Mouse (Mus musculus) adrenal gland, adult (tissue): ENCODE data around the gene Nell1.

Source experiments
- DNase-seq, 2 experiments: peaks; one replicate each; pipeline ENCODE4 v3.0.0; 2022 to 2023; ENCODE audit warnings: low spot score in 1 of 2; ENCODE audit not compliant: inconsistent age in 2 of 2

Nell1 gene

DNA sequence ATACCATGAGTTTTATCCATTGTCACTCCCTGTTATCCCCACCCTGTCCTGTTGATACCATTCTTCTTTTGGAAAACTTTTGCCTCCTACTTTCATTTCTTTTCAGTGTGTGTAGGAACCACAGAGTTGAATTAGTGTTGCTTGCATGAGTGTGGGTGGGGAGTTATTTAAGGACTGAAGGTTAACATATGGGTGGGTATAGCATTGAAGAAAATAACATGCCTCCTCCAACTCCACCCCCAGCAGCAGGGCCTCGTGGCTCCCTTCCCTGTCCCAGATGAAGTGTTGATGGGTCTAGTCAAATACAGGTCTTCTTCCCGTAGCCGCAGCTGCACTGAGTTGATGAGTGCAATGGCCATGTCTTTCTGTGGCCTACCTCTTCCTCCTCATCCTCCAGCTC, 278.5 kb downstream of the Nell1 start:
- DNase-seq = no peak

DNA sequence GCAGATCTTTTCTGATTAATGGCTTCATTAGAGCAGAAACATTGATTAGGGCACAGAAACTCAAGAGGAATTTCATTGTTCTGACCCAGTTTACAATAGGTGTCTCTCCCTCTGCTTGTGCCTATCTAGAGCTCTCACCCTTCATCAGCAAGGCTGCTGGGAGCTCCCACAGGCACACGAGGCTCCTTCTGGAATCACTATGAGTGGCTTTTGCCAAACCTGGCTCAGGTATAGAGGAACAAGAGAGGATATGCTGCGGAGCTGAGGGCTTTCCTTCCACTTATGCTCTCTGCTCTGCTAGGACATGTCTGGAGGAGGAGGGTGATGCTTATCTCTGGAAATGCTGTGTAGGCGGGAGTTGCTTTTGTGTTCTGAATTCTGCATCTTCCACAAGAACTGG, 285.4 kb downstream of the Nell1 start:
- DNase-seq = no peak

DNA sequence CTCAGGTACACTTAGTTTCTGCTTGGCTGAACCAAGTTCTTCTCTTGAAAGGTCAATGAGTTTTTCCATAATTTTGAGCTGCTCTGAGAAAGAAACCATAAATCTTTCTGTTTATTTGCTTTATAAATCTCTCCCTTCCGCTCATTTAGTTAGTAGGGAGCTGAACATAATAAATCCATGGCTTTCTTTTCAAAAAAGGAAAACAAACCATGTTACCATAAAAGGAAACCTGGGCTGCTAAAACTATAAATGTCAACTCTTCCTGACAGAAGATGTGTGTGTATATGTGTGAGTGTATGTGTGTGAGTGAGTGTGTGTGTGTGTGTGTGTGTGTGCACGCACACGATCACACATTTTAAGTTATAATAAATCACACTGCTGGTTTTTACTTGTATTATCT, 320.8 kb downstream of the Nell1 start:
- no peak for DNase-seq

DNA sequence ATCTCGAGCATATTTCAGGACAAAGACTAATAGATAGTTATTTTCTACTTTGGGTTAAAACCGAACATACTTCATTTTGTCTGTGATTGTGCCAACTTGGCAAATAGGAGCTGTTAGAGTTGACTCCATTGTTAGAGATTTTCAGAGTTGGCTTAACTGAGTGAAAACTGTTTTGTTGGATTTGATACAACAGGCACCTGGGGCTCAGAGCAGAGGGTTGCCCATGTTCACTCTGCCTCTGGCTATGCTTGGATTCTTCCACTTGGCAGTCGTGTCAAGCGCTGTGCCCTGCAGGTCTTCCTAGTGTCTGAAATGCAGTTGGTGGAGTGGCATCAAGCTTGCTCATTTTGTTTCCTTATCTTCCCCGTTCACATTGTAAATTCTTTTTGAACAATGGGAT, 363.6 kb downstream of the Nell1 start:
- no peak for DNase-seq

DNA sequence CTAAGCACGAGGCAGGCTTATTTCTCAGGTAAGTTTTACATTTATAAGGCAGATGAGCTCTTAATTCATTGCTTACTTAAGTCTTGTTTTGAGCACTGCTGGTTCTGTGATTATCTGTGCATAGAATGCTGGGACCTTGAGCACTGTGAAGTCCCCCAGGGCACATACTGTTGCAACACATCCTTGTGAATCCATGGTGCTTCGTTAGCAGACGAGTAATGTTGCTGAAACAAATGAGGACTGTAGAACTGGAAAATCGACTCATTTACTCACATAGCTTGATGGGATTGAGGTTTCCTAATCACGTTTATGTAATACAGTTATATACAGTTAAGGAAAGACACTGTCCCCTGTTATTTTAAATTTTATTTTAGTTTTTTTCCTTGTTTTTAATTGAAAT, 364.1 kb downstream of the Nell1 start:
- no peak for DNase-seq

DNA sequence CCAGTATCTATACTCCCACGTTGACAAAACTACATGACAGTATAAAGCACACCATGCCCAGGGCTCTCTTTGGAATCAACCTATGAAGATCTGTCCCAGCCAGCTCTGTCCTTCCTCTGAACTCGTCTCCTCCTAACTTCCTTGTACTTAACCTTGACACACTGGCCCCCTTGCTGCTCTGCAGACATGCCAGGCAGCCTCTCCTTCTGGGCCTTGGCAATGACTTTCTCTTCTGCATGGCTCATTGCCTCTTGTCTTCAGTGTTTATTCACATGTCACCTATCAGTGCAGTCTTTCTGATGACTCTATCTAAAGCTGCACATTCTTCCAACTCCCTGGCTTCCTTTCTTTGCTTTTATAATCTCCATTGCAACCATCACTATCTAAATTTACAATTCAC, 376.9 kb downstream of the Nell1 start:
- no peak for DNase-seq

DNA sequence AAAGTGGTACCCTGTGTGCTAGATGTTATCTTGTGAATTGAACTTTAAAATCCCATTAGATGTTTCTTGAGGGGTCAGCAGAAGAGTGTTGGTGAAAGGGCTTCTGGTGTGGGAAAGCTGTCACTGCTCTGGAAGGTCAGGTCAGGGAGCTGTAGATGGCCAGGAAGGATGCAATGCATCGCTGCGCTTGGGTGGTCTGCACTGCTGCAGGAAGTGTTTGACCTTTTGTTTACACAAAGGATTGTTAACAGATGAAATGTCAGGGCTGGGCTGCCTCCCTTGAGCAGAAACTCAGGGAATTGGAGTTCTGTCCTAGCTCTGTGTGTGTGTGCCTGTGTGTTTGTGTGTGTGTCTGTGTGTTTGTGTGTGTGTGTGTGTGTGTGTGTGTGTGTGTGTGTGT, 382.5 kb downstream of the Nell1 start:
- no peak for DNase-seq

DNA sequence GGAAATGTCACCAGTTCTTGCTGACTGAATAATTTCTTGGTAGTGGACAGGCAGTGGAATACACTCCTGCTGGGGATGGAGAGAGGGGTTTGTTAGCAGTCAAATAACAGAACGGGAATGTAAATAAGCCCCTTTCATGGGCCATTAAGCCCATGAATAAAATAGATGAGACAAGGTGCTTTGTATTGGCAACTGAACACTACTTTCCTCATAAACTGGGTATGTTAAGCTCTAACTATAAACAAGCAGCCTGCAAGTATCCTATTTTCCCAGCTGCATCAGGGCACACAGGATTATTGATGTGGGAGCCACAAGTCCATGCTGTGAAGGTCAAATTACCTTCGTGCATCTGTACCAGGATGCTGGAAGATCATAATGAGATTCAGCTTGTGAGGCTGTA, 387.4 kb downstream of the Nell1 start:
- DNase-seq = no peak

DNA sequence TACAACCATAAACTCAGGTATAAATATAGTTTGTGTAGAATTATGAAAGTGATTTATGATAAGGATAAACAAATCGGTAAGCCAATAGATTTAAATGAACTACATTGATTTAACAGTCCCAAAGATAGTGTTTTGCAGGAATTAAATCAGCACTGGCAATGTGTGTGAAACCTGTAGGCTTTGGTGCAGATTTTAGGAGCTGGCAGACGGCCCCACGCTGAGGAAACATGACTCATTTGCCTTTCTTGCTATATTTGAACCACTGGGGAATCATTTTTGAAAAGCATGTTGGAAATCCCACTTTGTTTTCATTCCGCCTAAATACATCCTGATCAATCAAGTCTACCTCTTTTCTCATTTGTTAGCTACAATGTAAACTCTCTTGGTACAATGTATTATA, 400.2 kb downstream of the Nell1 start:
- DNase-seq = no peak

DNA sequence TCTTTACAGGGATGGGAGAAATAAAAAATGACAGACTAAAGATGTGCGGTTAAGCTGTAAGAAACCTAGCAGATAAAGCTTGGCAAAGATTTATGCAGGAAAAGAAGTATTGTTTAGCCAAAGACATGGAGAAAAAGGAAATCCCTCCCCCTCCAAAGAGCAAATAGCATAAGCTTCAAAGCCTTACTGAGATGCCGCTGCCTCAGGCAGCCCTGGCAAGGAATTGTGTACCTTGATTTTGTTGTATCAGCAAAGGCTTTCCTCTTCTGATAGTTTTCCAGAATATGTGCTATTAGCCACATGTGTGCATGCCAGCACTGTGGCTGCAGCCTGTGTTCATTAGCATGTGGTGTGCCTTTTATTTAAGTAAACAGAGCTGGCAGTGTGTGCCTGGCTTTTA, 435.8 kb downstream of the Nell1 start:
- DNase-seq = no peak

DNA sequence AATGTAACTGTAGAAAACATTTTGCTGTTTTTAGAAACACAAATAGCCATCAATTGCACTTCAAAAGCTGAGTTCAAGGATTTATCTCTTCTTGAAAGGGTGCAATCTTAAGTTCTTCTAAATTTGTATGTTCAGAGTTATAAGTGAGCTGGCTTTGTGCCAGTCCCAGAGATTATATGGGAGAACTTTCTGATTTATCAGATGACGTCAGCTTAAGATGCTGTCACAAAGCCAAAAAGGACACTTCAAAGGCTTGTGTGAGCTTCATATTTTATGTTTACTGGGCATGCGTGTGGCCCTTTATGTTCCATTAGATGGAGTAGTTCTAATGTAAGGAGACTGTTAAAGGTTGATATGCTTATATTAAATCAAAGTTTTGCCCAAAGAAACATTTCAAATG, 445.3 kb downstream of the Nell1 start:
- peak; percentile 5 to 53 for DNase-seq

DNA sequence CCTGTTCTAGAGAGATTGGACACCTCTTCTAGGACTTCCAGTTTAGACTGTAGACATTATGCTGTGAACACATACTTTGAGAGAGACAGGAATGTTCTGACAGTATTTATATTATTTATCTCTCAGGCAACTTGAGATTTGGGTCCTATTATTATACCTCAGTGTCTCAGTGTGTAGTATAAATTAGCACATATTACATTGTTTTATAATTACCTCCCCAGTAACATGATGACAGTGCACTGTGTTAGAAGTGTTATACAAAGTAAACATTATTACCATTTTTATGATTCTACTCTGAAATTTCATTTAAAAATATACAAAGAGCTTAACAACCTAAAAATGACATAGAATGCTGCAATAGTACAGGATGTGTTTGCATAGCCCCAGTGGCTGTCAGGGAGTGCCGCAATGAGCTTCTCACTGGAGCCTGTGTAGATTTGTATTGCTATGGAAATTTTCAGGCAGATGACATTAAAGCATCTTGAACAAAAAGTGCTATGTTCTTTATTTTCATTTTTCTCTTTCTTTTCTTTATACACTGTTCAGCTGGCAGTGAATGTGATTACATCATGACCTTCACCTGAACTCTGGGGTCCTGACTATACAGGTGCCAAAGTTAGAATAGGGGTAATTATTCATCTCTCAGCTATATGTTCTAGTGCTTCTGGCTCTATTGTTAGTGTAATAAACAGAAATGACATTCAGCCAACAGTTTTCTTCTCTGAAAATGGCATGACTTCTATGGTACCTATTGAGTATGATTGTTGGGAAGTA, 447.9 kb downstream of the Nell1 start:
- DNase-seq = no peak

DNA sequence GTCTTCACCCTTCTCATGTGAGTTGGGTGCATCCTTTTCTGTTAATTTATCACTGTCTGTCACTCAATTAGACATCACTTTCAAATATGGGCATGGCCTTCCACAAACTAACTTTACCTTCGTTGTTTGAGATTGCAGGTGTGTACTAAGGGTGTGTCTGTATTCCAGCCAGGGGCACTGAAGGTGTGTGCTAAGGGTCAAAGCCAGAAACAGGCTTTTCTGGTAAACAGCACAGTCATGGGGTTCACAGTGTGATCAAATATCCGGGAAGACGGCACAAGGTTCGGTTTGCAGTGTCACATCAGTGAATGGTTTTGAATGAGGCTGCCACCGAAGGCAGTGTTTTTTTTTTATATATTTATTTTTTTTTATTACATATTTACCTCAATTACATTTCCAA, 455.1 kb downstream of the Nell1 start:
- DNase-seq = no peak

DNA sequence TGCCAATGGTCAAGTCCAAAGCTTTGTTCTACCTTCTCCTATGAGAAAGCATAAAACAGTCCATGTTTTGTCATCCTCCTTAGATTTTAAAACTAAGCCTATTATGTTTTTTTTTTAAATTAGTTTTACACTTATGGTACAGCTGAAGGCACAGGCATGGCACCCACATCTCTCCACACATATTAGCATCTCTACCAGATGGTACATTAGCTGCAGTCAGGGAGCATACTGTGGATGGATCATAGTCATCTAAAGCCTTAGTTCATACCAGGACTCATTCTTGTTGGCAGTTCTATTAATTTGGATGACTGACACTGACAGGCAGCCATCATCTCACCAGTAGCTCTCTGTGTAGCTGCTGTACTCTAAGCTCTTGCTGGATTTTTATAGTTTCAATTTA, 466.6 kb downstream of the Nell1 start:
- DNase-seq = no peak

DNA sequence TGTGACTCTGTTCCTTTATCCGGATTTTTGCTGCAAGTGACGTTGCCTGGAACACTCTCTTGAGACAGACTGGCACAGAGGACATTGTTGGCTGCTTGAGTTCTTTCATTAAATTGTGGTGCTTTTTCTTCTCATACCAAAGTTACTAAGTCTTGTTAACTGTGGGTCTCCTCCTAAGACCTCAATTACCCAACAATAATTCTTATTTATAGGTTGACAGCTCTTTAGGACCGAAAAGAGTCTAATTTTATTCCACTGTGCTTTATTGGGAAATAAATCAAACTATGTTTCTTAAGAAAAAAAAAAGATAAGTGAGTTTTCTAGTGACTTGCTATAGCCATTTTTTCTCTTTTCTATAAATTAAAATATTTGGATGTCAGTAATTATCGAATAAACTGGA, 472.7 kb downstream of the Nell1 start:
- DNase-seq = no peak

DNA sequence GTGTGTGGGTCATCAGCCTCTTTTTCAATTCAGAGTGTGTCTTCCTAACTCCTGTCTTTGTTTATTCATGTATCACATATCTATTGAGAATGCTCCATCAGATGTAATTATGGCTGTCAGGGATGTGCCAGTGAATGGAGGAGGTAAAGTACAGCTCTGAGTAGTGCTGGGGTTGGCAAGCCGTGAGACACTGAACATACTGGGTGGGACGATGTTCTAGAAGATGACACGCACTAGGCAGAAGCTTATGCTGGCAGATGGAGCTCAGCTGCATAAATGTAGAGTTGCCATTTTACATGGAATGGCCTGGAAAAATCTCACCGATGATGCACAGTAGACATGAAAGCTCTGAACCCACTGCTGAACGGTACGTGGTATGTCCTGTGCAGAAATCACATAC, 493.1 kb downstream of the Nell1 start:
- no peak for DNase-seq

DNA sequence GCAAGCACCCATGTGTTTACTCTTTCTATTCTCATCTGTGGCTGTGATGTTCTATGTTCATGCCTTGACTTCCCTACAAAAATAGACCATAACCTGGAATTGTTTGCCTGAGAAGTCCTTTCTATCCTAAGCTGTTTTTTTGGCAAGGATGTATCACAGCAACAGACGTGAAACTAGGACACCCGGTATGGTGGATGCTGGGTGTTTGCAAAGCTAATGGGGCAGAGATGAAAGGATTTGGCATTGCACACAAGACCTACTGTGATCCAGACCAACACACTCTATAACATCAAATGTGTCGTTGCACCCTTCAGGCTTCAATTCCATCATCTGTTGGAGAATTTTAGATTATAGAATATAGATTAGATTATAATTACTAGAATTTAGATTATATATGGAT, 495.9 kb downstream of the Nell1 start:
- no peak for DNase-seq

DNA sequence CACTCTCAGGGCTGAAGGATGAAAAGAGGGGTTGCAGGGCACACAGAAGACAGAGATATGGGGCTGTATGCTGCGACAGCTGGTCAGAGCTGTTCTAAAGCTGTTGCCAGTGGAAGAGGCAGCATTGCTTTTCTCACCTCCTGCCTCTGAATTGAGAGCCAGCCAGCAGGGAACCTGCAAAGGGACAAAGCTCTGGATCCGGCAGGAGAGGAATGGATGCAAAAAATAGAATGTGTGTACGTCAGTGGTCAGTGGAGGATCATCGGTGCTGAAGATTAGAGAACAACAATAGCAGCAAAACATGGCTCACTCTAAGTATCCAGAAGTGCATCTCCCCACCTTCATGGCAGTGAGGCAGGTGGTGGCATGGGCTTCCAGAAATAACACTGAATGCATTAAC, 507.3 kb downstream of the Nell1 start:
- no peak for DNase-seq

DNA sequence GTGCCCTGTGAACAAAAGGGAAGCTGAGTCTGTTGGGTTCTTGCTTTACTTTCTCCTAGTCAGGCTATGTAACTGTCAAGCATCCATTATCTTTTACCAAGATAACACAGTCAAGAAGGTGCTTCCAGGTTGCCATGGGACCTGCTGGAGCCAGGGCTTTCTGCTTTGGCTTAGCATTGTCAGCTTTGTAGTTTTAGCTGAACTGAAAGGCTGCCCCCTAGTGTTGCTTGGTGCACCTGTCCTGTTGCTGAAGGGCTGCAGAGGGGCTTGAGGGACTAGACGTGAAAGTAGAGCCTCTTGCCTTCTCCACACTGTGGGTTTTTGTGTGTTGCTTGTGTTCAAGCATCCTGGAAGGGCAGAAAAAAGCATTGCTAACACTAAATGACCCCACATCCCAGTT, 510.6 kb downstream of the Nell1 start:
- DNase-seq = peak; percentile 16 to 69

DNA sequence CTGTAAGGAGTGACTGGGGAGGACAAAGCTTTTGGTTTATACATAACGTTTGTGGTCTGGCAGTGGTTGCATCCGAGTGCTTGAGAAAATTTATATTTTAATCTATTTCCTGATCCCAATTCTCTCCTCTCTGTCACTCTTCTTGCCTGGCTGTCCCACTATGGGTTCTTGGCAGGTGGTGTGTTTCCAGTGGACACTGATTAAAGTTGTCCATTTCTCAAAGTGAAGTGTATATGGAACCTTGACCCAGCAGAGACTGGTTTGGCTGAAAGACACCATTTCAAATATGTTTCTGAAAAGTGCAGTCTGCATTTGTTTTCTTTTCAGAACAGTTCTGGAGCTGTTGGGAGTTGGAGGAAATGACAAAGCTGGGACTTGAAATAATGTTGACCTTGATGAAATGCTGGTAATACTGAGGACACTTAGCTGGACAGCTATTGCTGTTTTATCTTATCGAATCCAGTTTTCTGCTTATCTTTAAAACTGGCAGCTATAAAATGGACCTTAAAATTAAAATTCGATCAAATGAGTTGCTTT, 512.3 kb downstream of the Nell1 start:
- peak in 1 of 2 experiments; percentile 19 for DNase-seq

DNA sequence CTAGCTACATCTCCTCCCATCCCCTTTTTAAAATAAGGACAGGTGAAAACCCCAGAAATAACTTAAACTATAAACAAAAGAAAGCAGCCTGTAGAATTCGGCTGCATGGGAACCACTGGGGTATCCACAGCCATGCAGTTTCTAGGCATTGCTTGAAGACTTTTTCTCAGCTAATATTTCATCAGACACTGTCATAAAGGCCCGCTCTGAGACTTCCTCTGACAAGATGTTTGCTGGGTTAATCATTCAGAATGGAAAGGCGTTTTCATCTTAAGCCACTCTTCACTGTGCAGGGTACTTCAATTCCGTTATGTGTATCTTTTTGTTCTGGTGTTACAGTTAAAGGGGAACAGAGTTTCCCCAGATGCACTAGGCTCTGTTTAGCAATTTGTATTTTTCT, 526.9 kb downstream of the Nell1 start:
- no peak for DNase-seq

DNA sequence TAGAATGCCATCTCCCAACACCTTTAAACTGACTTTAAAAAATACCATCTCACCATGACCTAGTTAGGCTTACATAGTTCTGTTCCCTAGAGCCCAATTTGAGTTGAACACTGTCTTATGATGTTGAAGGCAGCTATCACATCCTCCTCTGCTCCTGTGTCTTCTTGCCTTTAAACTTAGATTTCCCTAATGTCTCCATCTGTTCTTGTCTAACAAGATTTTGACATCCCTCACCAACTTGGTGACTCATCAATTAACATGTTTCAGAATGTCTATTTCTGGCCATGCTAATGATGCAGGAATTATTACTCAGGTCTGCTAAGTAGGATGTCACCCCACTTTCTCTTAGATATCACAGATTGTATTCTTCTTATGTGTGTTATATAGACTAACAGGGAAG, 532.4 kb downstream of the Nell1 start:
- no peak for DNase-seq

DNA sequence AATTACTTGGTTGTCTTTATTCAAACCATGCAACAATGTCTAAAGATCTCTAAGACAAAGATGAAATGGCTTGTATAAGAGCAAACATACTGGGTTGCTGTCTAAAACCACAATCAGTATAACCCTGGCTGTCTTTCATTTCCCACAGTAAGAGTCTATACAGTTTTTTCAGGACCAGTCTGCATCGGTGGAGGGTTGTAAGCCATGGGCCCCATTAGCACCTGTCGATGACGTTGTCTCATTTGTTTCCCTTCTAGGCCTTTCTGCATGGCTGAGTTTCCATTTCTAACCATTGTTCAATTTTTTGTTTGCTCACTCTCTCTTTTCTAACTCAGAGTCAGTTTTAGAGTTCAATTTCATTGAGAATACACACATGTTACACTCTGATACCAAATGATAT, 540.2 kb downstream of the Nell1 start:
- DNase-seq = no peak
